Mouse (Mus musculus) MEL (cell line): Measurements from ENCODE around the gene Spns2. TPM values are rescaled to one million over a fixed set of nuclear protein-coding genes. Genes with fewer than 3 reads are reported as not detected.

Experiments
- DNase-seq: peaks from one replicate; pipeline ENCODE4 v3.0.0; 2011; ENCODE audit warnings: low read depth, low spot score
- H3K27ac ChIP-seq: 2 replicates; pipeline ENCODE4 v1.5.1; 2012; ENCODE audit warnings: low read depth, mild to moderate bottlenecking, control low read depth, low read length, moderate library complexity; ENCODE audit not compliant: control insufficient read depth
- H3K27me3 ChIP-seq, 2 experiments: fragments of 150-350 bp in 1 of 2; sonication (generic) in 1 of 2; 2 replicates each; pipeline ENCODE4 v1.6.1; 2012; ENCODE audit warnings: low read length in 2 of 2, mild to moderate bottlenecking in 2 of 2, improper control_type of control experiment in 1 of 2, moderate library complexity in 1 of 2; ENCODE audit not compliant: insufficient read depth in 2 of 2, control insufficient read depth in 1 of 2
- H3K36me3 ChIP-seq, 2 experiments: 2 replicates each; pipeline ENCODE4 v1.6.1; 2012 to 2014; ENCODE audit warnings: low read length in 2 of 2, improper control_type of control experiment in 1 of 2, inconsistent platforms in 1 of 2, mild to moderate bottlenecking in 1 of 2; ENCODE audit not compliant: insufficient read depth in 2 of 2, control insufficient read depth in 1 of 2
- H3K4me1 ChIP-seq, 2 experiments: fragments of 150-350 bp in 1 of 2; sonication (generic) in 1 of 2; 2 replicates each; pipeline ENCODE4 v1.6.1; 2012; ENCODE audit warnings: low read length in 2 of 2, improper control_type of control experiment in 1 of 2, mild to moderate bottlenecking in 1 of 2; ENCODE audit not compliant: insufficient read depth in 2 of 2, control insufficient read depth in 1 of 2
- H3K4me3 ChIP-seq, 2 experiments: fragments of 150-350 bp in 1 of 2; sonication (generic) in 1 of 2; 2 replicates each; pipeline ENCODE4 v1.5.1; 2012; ENCODE audit warnings: low read depth in 2 of 2, low read length in 2 of 2, mild to moderate bottlenecking in 2 of 2, moderate library complexity in 2 of 2, control low read depth in 1 of 2, improper control_type of control experiment in 1 of 2; ENCODE audit not compliant: control insufficient read depth in 1 of 2, insufficient read depth in 1 of 2
- H3K79me2 ChIP-seq: 2 replicates; pipeline ENCODE4 v1.6.1; 2012; ENCODE audit warnings: mild to moderate bottlenecking, low read length, moderate library complexity; ENCODE audit not compliant: control insufficient read depth, poor library complexity, insufficient read depth
- H3K9ac ChIP-seq: 2 replicates; pipeline ENCODE4 v1.6.1; 2012; ENCODE audit warnings: low read depth, mild to moderate bottlenecking, control low read depth, low read length, moderate library complexity; ENCODE audit not compliant: control insufficient read depth, poor library complexity, severe bottlenecking
- H3K9me3 ChIP-seq: fragments of 150-350 bp; sonication (generic); replicated peaks from 2 replicates; pipeline ENCODE4 v1.6.1; 2012; ENCODE audit warnings: mild to moderate bottlenecking, low read length, improper control_type of control experiment, moderate library complexity; ENCODE audit not compliant: insufficient read depth
- BHLHE40 ChIP-seq: IDR thresholded peaks from 2 replicates; pipeline ENCODE4 v1.6.1; 2012; ENCODE audit warnings: low read depth, mild to moderate bottlenecking, inconsistent platforms, low read length, improper control_type of control experiment, borderline replicate concordance
- CHD2 ChIP-seq: IDR thresholded peaks from 2 replicates; pipeline ENCODE4 v1.6.1; 2011; ENCODE audit warnings: low read length, improper control_type of control experiment
- CTCF ChIP-seq, 3 experiments: IDR thresholded peaks in 2 of 3; conservative IDR thresholded peaks in 1 of 3; 2 replicates each; pipeline ENCODE4 v1.5.1; 2011 to 2012; ENCODE audit warnings: low read length in 3 of 3, low read depth in 2 of 3, mild to moderate bottlenecking in 2 of 3, improper control_type of control experiment in 1 of 3, inconsistent platforms in 1 of 3, mixed read lengths in 1 of 3, moderate library complexity in 1 of 3; ENCODE audit not compliant: control insufficient read depth in 1 of 3, insufficient read depth in 1 of 3, poor library complexity in 1 of 3, severe bottlenecking in 1 of 3
- ELF1 ChIP-seq: IDR thresholded peaks from 2 replicates; pipeline ENCODE4 v1.6.1; 2014; ENCODE audit warnings: low read depth, mild to moderate bottlenecking, inconsistent platforms, low read length, improper control_type of control experiment, moderate library complexity
- ETS1 ChIP-seq: IDR thresholded peaks from 2 replicates; pipeline ENCODE4 v1.6.1; 2012; ENCODE audit warnings: low read depth, mild to moderate bottlenecking, inconsistent platforms, low read length, improper control_type of control experiment, moderate library complexity
- GABPA ChIP-seq: IDR thresholded peaks from 2 replicates; pipeline ENCODE4 v1.6.1; 2012; ENCODE audit warnings: low read depth, mild to moderate bottlenecking, inconsistent platforms, low read length, improper control_type of control experiment, moderate library complexity
- HCFC1 ChIP-seq: IDR thresholded peaks from 2 replicates; pipeline ENCODE4 v1.6.1; 2012; ENCODE audit warnings: low read depth, mild to moderate bottlenecking, inconsistent platforms, low read length, improper control_type of control experiment, moderate library complexity
- KAT2A ChIP-seq: conservative IDR thresholded peaks from 2 replicates; pipeline ENCODE4 v1.6.1; 2012; ENCODE audit warnings: low read depth, low read length, improper control_type of control experiment, inconsistent platforms
- MAFK ChIP-seq: IDR thresholded peaks from 2 replicates; pipeline ENCODE4 v1.6.1; 2011; ENCODE audit warnings: low read depth, mild to moderate bottlenecking, low read length, improper control_type of control experiment, borderline replicate concordance
- MAX ChIP-seq: IDR thresholded peaks from 2 replicates; pipeline ENCODE4 v1.6.1; 2011; ENCODE audit warnings: low read length, improper control_type of control experiment
- MAZ ChIP-seq: IDR thresholded peaks from 2 replicates; pipeline ENCODE4 v1.6.1; 2012; ENCODE audit warnings: low read depth, mild to moderate bottlenecking, inconsistent platforms, low read length, improper control_type of control experiment
- MXI1 ChIP-seq: IDR thresholded peaks from 2 replicates; pipeline ENCODE4 v1.6.1; 2011; ENCODE audit warnings: mild to moderate bottlenecking, low read depth, low read length, improper control_type of control experiment
- MYB ChIP-seq: IDR thresholded peaks from 2 replicates; pipeline ENCODE4 v1.6.1; 2011; ENCODE audit warnings: mild to moderate bottlenecking, low read depth, low read length, improper control_type of control experiment
- MYC ChIP-seq: IDR thresholded peaks from 2 replicates; pipeline ENCODE4 v1.6.1; 2011; ENCODE audit warnings: low read depth, mild to moderate bottlenecking, low read length, improper control_type of control experiment, moderate library complexity
- NELFE ChIP-seq: IDR thresholded peaks from 2 replicates; pipeline ENCODE4 v1.6.1; 2011; ENCODE audit warnings: low read depth, low read length, improper control_type of control experiment
- NRF1 ChIP-seq: IDR thresholded peaks from 2 replicates; pipeline ENCODE4 v1.6.1; 2014; ENCODE audit warnings: low read depth, mild to moderate bottlenecking, inconsistent platforms, low read length, improper control_type of control experiment, moderate library complexity; ENCODE audit not compliant: poor library complexity, insufficient read depth, severe bottlenecking
- POLR2AphosphoS2 ChIP-seq: IDR thresholded peaks from 2 replicates; pipeline ENCODE4 v1.6.1; 2011; ENCODE audit warnings: low read length, improper control_type of control experiment
- POLR2AphosphoS5 ChIP-seq: IDR thresholded peaks from 2 replicates; pipeline ENCODE4 v1.6.1; 2012; ENCODE audit warnings: low read depth, borderline replicate concordance, mild to moderate bottlenecking, inconsistent platforms, low read length, moderate library complexity, mixed read lengths
- RAD21 ChIP-seq: IDR thresholded peaks from 2 replicates; pipeline ENCODE4 v1.6.1; 2011; ENCODE audit warnings: mild to moderate bottlenecking, low read depth, low read length, improper control_type of control experiment
- RCOR1 ChIP-seq: IDR thresholded peaks from 2 replicates; pipeline ENCODE4 v1.6.1; 2012; ENCODE audit warnings: low read depth, mild to moderate bottlenecking, inconsistent platforms, low read length, improper control_type of control experiment
- SMC3 ChIP-seq: IDR thresholded peaks from 2 replicates; pipeline ENCODE4 v1.6.1; 2011; ENCODE audit warnings: low read depth, low read length, improper control_type of control experiment
- TBP ChIP-seq: IDR thresholded peaks from 2 replicates; pipeline ENCODE4 v1.8.0; 2011; ENCODE audit warnings: low read depth, low read length, improper control_type of control experiment
- TCF12 ChIP-seq: IDR thresholded peaks from 2 replicates; pipeline ENCODE4 v1.6.1; 2014; ENCODE audit warnings: low read depth, mild to moderate bottlenecking, inconsistent platforms, low read length, improper control_type of control experiment, moderate library complexity
- UBTF ChIP-seq: IDR thresholded peaks from 2 replicates; pipeline ENCODE4 v1.6.1; 2012; ENCODE audit warnings: low read depth, mild to moderate bottlenecking, inconsistent platforms, low read length, improper control_type of control experiment, moderate library complexity, borderline replicate concordance; ENCODE audit not compliant: insufficient read depth
- USF1 ChIP-seq: IDR thresholded peaks from 2 replicates; pipeline ENCODE4 v1.6.1; 2014; ENCODE audit warnings: low read depth, mild to moderate bottlenecking, inconsistent platforms, low read length, improper control_type of control experiment, moderate library complexity
- ZKSCAN1 ChIP-seq: IDR thresholded peaks from 2 replicates; pipeline ENCODE4 v1.6.1; 2012; ENCODE audit warnings: low read depth, mild to moderate bottlenecking, inconsistent platforms, low read length, improper control_type of control experiment, moderate library complexity
- ZMIZ1 ChIP-seq: IDR thresholded peaks from 2 replicates; pipeline ENCODE4 v1.6.1; 2012; ENCODE audit warnings: low read depth, mild to moderate bottlenecking, inconsistent platforms, low read length, improper control_type of control experiment, moderate library complexity
- ZNF384 ChIP-seq: IDR thresholded peaks from 2 replicates; pipeline ENCODE4 v1.6.1; 2012; ENCODE audit warnings: low read depth, mild to moderate bottlenecking, inconsistent platforms, low read length, improper control_type of control experiment
- polyA plus RNA-seq, 2 experiments: library from polyadenylated mRNA; stranded (reverse) in 1 of 2; unstranded in 1 of 2; fragments of >175 nt in 1 of 2; fragments of >200 nt in 1 of 2; gene quantifications; 2 replicates each; pipeline versions ENCODE4 v1.2.1 to v1.2.4; 2012; ENCODE audit warnings: low replicate concordance in 2 of 2, low read depth in 1 of 2; ENCODE audit not compliant: insufficient read length in 2 of 2, insufficient read depth in 1 of 2, missing spikeins in 1 of 2
- total RNA-seq: library from RNA; depleted of rRNA; stranded (reverse); fragments of 300-350 nt; gene quantifications from 2 replicates; pipeline ENCODE4 v1.2.3, GENCODE M21; 2012

Spns2 gene
- total and polyA plus RNA-seq, 3 experiments = 0.58 to 3.0 TPM; not detected in 1

DNA sequence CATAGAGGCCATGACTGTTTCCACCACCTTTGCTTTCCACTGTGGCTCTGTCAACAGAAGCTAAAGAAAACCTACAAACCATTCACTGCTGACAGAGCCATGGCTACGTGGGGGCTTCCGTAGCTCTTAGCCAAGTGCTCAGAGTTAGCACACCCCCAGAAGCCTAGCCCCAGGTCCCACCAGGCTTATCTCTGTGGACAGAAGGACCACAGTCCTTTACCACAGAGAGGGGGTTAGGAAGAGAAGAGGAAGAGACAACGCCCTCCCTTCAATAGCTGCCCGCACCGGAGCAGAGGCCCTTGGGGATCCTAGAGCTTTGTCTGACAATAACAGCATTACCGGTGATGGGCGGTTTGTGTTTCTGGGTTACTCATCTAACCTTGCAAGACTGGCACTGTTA lies 14.3 kb downstream of the Spns2 start (continued):
- TF ChIP-seq HCFC1 (peak; percentile 46; the same call in 1 of the 2 replicates), RCOR1 (peak; percentile 85), MAX (no peak; the same call in 1 of the 2 replicates), ZNF384 (0 out of 2 replicates have a peak, but pooled peaks have one; percentile 16), MAFK (peak; percentile 29; the same call in 1 of the 2 replicates), KAT2A (no peak)

DNA sequence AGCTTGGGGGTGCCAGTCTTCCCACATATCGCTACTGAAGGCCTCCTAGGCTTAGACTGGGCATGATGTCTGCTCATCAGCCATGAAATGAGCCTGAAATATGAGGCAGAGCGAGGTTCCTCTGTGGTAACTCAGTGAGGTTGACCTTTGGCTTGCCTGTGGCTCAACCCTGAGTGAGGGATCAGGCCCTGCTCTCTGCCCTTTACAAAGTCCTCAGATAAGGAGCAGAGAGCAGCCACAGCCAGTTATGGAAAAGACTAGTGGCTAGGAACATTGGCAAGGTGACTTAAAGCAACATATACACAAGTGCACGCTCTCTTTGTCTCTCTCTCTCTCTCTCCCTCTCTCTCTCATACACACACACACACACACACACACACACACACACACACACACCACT lies 14.8 kb downstream of the Spns2 start:
- Histone ChIP-seq H3K9ac (peak overlapping the region; percentile 46), H3K9me3 (no peaks in the 10 kb centered on the region), H3K4me3 (peak overlapping the region in 1 of 2 experiments; percentile 4; a peak in 1 of 4 replicates), H3K36me3 (peaks cover 0 to 22% of the 10 kb centered on the region in 2 experiments; a peak in 2 of 4 replicates), H3K79me2 (no peaks in the 10 kb centered on the region), H3K27ac (peak overlapping the region; percentile 80), H3K27me3 (no peaks in the 10 kb centered on the region), H3K4me1 (peaks cover 14 to 51% of the 10 kb centered on the region in 2 experiments)
- peak; percentile 45 for DNase-seq
- TF ChIP-seq KAT2A (no peak), GABPA (no peak), ZNF384 (no peak), RCOR1 (no peak), POLR2AphosphoS2 (no peak), UBTF (no peak), MAFK (no peak), NRF1 (no peak), MXI1 (no peak), RAD21 (no peak), BHLHE40 (no peak), TCF12 (no peak), CHD2 (no peak), MAX (no peak), SMC3 (no peak), ETS1 (no peak)

- H3K27ac ChIP-seq = no peak overlapping the region
- peaks cover 18 to 53% of the 10 kb centered on the region in 2 experiments for H3K4me1 ChIP-seq
- DNase-seq = no peak
Measured at GRCm38 (mm10) chr11:72473540-72473939, 16.2 kb downstream of the Spns2 start.

More at GRCm38 (mm10) chr11:72473540-72473939, 16.2 kb downstream of the Spns2 start:
- Histone ChIP-seq H3K27me3 (no peaks in the 10 kb centered on the region), H3K79me2 (no peaks in the 10 kb centered on the region), H3K9me3 (no peaks in the 10 kb centered on the region), H3K9ac (no peak overlapping the region), H3K4me3 (no peak overlapping the region), H3K36me3 (peaks cover 0 to 28% of the 10 kb centered on the region in 2 experiments; a peak in 2 of 4 replicates)
- TF ChIP-seq ZKSCAN1 (no peak), MAZ (no peak), POLR2AphosphoS5 (no peak), MAX (no peak), NELFE (no peak), ETS1 (no peak), CTCF (IDR thresholded peaks at IDR 0.05 in 2 of 3, conservative IDR thresholded peaks at IDR 0.05 in 1 of 3; ENCODE audit: control insufficient read depth in 1 of 3, insufficient read depth in 1 of 3, low read depth in 2 of 3, low read length in 3 of 3, poor library complexity in 1 of 3, severe bottlenecking in 1 of 3) (no peak), ELF1 (no peak), CHD2 (no peak), TBP (no peak), ZMIZ1 (no peak), RAD21 (no peak), MYB (no peak), POLR2AphosphoS2 (no peak), USF1 (no peak), MYC (no peak)
